Mouse (Mus musculus): ENCODE measurements at regions not wholly inside any gene's neighbourhood (a gene's known extent, or its start where the extent isn't known, plus 50 kb on each side); places are given as distances from the start of the nearest gene placed in this dataset.

- DNase-seq (ENCODE audit: low spot score) = peak; percentile 68
Measured at GRCm38 (mm10) chr2:167782231-167782999, 92.8 kb upstream of the Tmem189 start.

GRCm38 (mm10) chr2:167781496-167781895 lies 91.9 kb upstream of the Tmem189 start:
- no peak for DNase-seq (ENCODE audit: low spot score)

DNA sequence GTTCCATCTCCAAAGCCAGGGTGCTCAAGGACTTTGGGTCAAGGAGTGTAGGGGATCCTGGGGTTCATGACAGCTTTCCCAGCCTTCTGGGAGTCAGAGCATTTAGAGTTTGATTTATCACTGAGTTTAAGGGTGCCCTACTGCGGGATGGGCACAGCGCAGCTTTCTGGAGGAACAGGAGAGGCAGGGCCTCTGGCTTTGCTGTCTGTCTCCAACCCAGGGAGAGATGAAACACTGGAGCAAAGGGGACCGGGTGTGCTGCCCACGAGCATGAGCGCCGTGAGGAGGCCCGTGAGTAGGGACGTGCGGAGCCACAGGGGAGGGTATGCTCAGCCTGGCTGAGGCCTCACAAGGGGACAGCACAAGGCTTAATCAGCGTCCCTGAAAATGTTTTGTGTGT lies 89.1 kb upstream of the Tmem189 start:
- DNase-seq (ENCODE audit: low spot score) = no peak

DNA sequence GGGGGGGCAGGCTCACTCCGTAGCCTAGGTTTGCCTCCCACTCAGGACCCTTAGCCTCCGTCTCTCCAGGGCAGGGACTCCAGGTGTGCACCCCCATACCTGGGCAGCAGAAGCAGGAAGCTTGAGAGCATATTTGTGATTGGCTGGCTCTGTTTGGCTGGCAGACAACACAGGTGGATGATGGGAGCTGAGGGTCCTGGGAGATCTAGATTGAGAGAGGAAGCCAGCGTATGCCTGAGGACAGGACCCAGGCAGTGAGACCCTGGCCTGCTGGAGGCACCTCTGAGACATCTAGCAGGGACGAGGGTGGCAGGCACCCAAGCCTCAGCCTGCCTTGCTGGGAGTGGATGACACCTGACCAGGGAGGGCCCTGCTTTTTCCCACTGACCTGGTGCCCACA lies 88.6 kb upstream of the Tmem189 start:
- no peak for DNase-seq (ENCODE audit: low spot score)

GRCm38 (mm10) chr2:167777331-167778085 lies 87.9 kb upstream of the Tmem189 start:
- DNase-seq (ENCODE audit: low spot score) = peak; percentile 68

GRCm38 (mm10) chr2:167776251-167777168 lies 86.9 kb upstream of the Tmem189 start:
- DNase-seq (ENCODE audit: low spot score) = no peak

- DNase-seq (ENCODE audit: low spot score) = peak; percentile 81
Measured at GRCm38 (mm10) chr2:167775218-167775915, 85.7 kb upstream of the Tmem189 start.

DNA sequence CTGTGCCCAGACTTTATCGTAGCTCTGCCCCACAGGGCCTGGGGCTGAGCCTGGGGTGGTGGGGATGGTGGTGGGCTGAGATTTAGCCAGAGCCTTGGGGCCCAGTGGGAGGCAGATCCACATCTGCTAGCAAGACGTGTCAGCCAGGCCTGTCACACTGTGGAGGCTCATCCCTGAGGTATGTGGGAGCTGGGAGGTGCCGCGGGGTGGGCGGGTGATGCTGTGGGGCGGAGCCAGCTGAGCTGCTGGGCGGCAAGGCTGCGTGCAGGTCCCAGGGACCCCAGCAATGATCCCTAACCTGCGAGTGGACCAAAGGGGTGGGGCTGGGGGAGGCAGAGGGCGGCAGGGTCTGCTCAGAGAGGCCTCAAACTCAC lies 85.2 kb upstream of the Tmem189 start:
- DNase-seq (ENCODE audit: low spot score) = no peak

- DNase-seq (ENCODE audit: low spot score) = no peak
Measured at GRCm38 (mm10) chr2:167774166-167774805, 84.7 kb upstream of the Tmem189 start.

DNA sequence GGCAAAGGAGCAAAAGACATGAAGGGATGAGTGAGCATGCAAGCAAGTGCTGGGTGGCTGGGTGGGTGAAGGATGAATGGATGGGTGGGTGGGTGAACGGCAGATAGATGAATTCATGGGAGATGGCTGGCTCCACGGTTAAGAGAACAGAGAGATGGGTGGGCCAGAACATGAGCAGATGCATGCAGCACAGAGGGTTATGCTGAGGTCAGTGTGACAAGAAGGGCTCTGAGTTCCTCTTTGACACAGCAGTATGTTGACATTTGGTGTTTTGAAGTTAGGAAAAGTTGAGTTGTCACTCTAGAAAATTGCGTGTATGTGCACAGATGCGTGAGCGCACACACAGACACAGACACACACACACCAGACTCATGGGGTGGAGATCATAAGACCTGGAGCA lies 83.2 kb upstream of the Tmem189 start:
- no peak for DNase-seq (ENCODE audit: low spot score)

- no peak for DNase-seq (ENCODE audit: low spot score)
Measured at GRCm38 (mm10) chr2:167767962-167768361, 78.3 kb upstream of the Tmem189 start.

DNA sequence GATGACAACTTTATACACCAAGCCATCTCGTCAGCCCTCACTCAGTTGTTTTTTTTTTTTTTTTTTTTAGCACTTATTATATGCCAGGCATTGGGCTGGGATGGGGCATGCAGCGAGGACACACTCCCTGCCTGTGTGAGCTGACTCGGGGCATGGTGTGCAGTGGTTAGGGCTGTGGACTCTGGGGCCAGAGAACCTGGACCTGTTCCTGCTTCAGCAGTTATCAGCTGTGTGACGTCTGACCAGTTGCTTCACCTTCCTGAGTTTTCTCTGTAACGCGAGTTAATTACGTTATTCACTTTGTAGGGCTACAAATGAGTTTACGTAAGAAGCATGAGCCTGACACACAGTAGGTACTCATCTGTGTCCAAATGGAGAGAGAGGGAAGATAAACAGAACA lies 77.7 kb upstream of the Tmem189 start:
- no peak for DNase-seq (ENCODE audit: low spot score)

GRCm38 (mm10) chr2:167765811-167766210 lies 76.2 kb upstream of the Tmem189 start:
- no peak for DNase-seq (ENCODE audit: low spot score)

DNA sequence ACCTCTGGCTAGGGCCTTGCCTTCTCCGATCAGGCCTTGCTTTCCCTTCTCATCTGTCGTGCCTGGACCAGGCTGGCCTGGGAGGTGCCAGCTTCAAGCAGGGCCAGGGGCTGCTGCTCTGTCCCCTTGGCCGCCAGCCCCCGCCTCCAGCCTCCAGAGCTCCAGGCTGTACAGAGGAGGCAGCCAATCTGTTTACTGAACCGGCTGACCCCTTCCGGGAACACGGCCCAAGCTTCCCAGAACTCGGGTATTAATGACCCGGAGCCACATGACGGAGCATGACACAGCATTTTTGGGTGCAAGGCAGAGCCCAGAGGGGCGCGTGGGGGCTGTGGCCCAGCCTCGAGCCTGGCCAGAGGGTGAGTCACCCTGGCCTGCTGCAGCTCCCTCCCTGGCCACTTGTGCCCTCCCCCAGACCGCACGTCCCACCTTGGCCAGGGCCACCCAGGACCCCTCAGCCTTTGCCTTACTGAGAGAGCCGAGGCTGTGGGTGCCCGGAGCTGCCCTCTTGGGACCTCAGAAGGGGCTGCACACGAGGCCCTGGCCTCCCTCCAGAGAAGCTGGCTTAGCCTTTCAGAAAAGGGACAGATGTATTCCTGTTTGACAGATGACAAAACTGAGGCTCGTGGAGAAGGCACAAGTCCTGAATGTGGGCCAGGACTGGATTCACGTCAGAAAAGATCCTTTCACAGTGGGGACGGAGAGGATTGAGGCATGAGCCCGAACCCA lies 75.6 kb upstream of the Tmem189 start:
- no peak for DNase-seq (ENCODE audit: low spot score)

- no peak for DNase-seq (ENCODE audit: low spot score)
Measured at GRCm38 (mm10) chr2:167763891-167764410, 74.3 kb upstream of the Tmem189 start.

DNA sequence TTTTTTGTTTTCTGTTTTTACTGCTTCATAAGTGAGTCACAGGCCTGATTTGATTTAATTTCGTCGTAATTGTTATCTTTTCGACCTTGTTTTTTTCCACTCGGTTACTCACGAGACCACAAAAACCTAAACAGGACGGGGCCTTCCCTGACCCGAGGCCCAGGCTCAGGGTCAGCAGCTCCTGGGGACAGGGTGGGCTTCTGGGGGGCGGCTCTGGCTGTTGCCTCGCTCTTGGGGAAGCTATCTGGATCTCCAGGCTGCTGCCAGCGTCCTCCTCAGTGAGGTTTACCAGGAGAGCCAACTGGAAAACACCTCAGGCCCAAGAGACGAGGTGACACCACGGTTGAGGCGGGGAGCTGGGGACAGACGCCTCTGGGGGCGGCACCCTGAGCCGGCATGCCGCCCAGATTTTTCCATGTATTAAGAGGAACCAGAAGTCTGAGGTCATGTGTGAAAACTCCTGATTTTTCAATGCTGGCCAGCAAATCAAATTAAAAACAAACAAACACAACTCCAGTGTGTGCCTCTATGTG lies 71.8 kb upstream of the Tmem189 start:
- DNase-seq (ENCODE audit: low spot score) = no peak

DNA sequence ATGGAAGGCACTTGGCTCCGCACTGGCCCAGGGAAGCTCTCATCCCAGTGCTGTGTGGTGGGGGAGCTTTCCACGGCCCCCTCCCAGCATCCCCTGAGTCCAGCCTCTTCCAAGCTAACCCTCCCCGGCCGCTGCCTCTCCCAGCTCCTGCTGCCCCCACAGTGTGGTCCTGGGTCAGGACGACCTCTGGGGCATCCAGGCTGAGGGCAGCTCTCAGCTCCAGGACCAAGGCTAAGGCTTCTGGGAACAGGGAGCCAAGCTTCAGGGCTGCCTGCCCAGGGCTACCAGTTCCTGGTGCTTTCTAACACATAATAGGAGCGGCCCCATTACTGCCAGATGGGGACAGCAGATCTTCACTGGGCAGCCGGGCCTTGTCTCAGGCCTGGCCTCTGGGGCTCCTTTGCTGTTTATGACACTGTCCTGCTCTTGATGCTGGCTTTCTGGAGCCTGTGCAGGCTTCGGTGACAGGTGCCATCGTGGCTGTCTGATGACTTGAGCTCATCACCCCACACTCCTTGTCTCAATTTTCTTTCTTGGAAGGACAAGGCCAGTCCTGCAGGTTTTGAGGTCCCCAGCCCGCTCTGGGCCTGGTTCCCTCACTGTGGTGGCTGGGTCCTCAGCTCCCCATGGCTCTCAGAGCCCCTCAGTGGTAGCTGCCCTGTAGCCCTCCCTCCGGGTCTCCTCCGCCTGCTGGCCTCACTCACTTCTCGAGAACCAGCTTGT lies 71.2 kb upstream of the Tmem189 start:
- no peak for DNase-seq (ENCODE audit: low spot score)

GRCm38 (mm10) chr2:167759603-167760390 lies 70.2 kb upstream of the Tmem189 start:
- DNase-seq (ENCODE audit: low spot score) = no peak

All from thymus, postnatal 0 days (tissue).